Mouse (Mus musculus) monocyte, adult 59 days (primary cell): ENCODE results near the gene Mslnl. TPM values are rescaled to one million over a fixed set of nuclear protein-coding genes. Genes with fewer than 3 reads are reported as not detected.

Source experiments
- total RNA-seq, 2 experiments: library from RNA; stranded (reverse); gene quantifications; one replicate each; pipeline ENCODE4 v1.2.4; 2023

Mslnl gene
- not detected for total RNA-seq

DNA sequence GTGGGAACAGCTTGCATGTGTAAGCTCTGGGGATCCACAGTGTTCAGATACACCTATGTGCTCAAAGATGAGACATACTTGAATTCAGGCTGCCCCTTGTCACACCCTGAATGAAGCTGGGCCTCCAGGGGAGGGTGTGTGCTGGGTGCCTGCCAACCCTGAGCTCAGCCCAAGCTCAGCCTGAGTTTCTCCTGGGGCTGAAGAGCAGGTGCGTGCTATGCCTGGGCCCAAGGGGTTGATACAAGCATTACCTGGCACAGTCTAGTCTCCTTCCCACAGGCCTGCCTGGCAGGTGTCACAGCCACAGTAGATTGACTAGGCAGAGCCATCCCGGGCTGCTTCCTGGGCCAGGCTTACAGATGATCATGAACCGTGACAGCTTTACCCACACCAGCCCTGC is at the start of gene Mslnl:
Mslnl (plus strand) TSS at position 298 of the 400 bp plus-strand sequence.

DNA sequence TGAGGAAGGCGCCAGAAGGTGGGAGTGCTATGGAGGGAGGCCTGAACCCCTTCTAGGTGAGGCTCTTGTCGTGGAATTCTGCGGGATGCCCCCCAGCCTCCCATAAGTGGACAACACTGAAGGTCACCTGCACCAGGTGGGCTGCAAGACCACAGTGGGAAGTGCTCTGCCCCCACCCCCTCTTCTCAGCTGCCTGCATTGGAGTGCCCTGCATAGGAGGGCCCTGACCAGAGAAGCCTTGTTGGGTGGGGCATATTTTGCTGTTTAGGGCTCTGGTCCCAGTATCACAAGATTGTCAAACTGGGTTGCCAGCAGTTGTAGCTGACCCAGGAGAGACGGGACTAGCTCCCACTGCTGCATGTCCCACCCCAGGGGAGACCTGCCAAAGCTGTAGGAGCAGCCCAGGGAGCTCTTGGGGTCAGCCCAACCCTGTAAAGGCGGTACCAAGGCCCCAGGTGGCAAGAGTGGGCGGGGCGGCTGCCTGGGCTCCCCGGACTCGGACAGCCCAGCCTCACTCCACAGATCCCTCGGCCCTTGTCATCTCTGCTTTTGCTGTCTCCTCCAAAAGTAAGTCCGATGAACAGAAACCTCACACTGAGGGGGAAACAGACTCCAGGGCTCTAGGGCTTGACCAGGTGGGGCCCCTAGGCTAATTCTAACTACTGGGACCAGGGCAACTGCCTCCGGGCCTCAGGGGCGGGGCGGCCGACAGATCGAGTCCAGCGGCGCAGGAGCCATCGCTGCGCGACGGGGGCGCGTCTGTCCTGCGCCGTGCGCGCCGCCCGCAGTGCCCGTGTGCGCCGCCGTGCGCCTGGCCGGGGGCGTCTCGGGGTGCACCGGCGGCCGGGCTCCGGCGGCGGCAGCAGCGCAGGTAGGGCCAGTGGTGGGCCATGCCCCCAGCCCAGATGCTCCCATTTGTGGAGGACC is 18.9 kb upstream of the Mslnl start, which contains the start of gene Gng13:
Gng13 (plus strand) TSS at position 461 of the 927 bp plus-strand sequence.

GRCm38 (mm10) chr17:25727265-25728008 is 8.4 kb upstream of the Mslnl start, which contains the start of the genes Chtf18 and Rpusd1:
Gene Chtf18 (minus strand): TSS chr17:25727419.
Gene Rpusd1 (plus strand): TSS chr17:25727670.

DNA sequence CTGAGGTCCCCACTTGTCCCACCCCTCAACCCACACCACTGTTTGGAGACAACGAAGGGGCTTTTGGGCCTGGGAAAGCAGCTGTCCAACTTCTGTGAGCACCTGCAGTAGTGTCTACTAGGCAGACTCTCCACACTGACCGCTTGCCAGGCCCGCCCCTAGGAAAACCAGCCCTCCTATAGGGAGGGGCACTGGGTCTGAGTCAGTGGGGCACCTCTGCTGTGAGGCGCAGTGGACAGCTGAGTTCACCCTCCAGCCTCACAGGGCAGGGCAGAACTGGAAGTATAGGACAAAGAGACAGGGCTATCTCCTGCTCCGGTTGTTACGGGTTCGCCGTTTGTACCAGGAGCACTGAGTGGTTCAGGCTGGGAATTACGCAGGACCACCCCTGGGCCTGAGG is 18.4 kb downstream of the Mslnl start, which contains the start of gene Msln:
Msln (minus strand) TSS at position 138 of the 400 bp plus-strand sequence.

GRCm38 (mm10) chr17:25773549-25774120 is 37.8 kb downstream of the Mslnl start, which contains the start of gene Narfl:
Gene Narfl (plus strand): TSS chr17:25773776.

DNA sequence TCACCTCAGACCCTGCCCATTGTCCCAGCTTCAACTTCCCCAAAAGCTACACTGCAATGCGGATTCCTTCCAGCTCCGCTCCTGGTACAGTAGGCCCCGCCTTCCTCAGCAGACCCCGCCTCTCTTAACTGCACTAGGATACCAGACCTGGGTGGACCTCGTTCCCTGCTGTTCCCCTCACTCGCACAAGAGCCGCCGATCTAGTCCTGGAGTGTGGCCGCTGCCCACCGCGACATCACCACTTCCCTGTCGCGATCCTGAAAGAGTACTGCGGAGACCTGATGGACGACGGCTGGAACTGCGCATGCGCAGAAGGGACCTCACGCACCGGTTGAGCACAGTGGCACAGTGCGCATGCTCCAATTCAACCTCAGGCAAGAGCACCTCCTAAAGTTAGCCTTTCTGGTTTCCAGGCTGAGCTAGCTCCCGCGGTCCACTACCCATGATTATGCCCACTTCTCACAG is 49.5 kb downstream of the Mslnl start, which contains the start of gene Haghl:
Haghl (minus strand) TSS at position 393 of the 465 bp plus-strand sequence.

GRCm38 (mm10) chr17:25786280-25786679 is 50.4 kb downstream of the Mslnl start, which contains the start of gene Ccdc78:
Gene Ccdc78 (plus strand): TSS chr17:25786580.

GRCm38 (mm10) chr17:25792615-25793014 is 56.8 kb downstream of the Mslnl start, which contains the start of gene Fam173a:
Gene Fam173a (minus strand): TSS chr17:25792901.

DNA sequence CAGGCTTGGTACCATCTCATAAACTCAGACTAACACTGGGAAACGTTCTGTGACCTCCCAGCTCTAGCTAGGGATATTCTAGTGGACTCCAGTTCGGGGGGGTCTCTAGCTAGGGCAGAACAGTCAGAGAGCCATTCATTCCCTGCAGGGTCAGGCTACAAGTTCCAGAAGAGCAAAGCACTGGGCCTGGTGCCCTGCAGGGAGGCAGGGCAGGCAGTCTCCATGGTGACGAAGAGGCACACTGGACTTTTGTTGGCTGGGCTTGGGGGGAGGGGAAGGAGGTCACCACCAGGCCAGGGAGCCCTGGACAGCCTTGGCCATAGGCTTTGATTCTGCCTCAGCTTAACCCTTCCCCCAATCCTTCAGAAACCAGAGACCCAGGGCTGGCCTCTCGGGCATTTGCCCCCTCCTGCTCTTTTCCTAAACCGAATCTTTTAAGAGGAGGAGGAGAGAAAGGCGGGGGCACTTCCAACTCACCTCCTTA is 59.8 kb downstream of the Mslnl start, which contains the start of gene AC134908.4:
AC134908.4 (minus strand) TSS at position 51 of the 484 bp plus-strand sequence.

GRCm38 (mm10) chr17:25796951-25797369 is 61.1 kb downstream of the Mslnl start, which contains the start of gene Metrn:
Gene Metrn (minus strand): TSS chr17:25797136.

Other genes with a start within 250 kb of the Mslnl start
- gene Sstr5, start 238.8 kb upstream of the Mslnl start, total RNA-seq = not detected
- under 1 TPM in 1 of 2 experiments, not detected in 1; 0.18 TPM for gene Sox8, start 165.4 kb upstream of the Mslnl start, total RNA-seq
- 10 to 100 TPM; 38.1 to 41.1 TPM for gene Lmf1, start 157.0 kb upstream of the Mslnl start, total RNA-seq
- gene Gng13, start 18.9 kb upstream of the Mslnl start, total RNA-seq = not detected
- gene Chtf18, start 8.6 kb upstream of the Mslnl start, total RNA-seq = 1 to 10 TPM; 2.6 to 3.9 TPM
- 1 to 10 TPM; 6.6 to 7.9 TPM for gene Rpusd1, start 8.4 kb upstream of the Mslnl start, total RNA-seq
- 1 to 10 TPM; 1.2 to 1.3 TPM for gene Msln, start 18.3 kb downstream of the Mslnl start, total RNA-seq
- gene Narfl, start 37.7 kb downstream of the Mslnl start, total RNA-seq = 10 to 100 TPM; 33.1 to 34.7 TPM
- 10 to 100 TPM; 21.6 to 21.7 TPM for gene Haghl, start 49.6 kb downstream of the Mslnl start, total RNA-seq
- not detected for gene Ccdc78, start 50.5 kb downstream of the Mslnl start, total RNA-seq
- gene Fam173a, start 56.9 kb downstream of the Mslnl start, total RNA-seq = 10 to 100 TPM; 33.5 to 35.6 TPM
- gene AC134908.4, start 59.6 kb downstream of the Mslnl start, total RNA-seq = not detected
- 1 to 10 TPM; 8.0 to 9.9 TPM for gene Metrn, start 61.1 kb downstream of the Mslnl start, total RNA-seq
- under 1 TPM in 1 of 2 experiments, not detected in 1; 0.24 TPM for gene Fbxl16, start 73.0 kb downstream of the Mslnl start, total RNA-seq
- 10 to 100 TPM; 13.5 to 14.9 TPM for gene Wdr24, start 87.6 kb downstream of the Mslnl start, total RNA-seq
- 10 to 100 TPM; 23.2 to 28.1 TPM for gene Jmjd8, start 92.8 kb downstream of the Mslnl start, total RNA-seq
- 10 to 100 TPM; 50.8 to 51.1 TPM for gene Stub1, start 97.4 kb downstream of the Mslnl start, total RNA-seq
- gene Rhbdl1, start 101.3 kb downstream of the Mslnl start, total RNA-seq = 1 to 10 TPM; 1.2 to 1.7 TPM
- 1 to 10 TPM in 1 of 2 experiments, under 1 TPM in 1; 0.89 to 4.0 TPM for gene Gm20683, start 105.7 kb downstream of the Mslnl start, total RNA-seq
- 10 to 100 TPM; 28.4 to 34.3 TPM for gene Rhot2, start 108.8 kb downstream of the Mslnl start, total RNA-seq
- 1 to 10 TPM; 6.0 to 6.2 TPM for gene Wdr90, start 125.5 kb downstream of the Mslnl start, total RNA-seq
- gene Mcrip2, start 132.7 kb downstream of the Mslnl start, total RNA-seq = 1 to 10 TPM; 4.8 to 5.5 TPM
- gene Mettl26, start 139.0 kb downstream of the Mslnl start, total RNA-seq = 10 to 100 TPM; 10.1 to 11.1 TPM
- 1 to 10 TPM; 3.2 to 3.3 TPM for gene Wfikkn1, start 144.8 kb downstream of the Mslnl start, total RNA-seq
- gene Rab40c, start 183.7 kb downstream of the Mslnl start, total RNA-seq = 10 to 100 TPM; 16.5 to 18.1 TPM
- 10 to 100 TPM; 46.9 to 60.5 TPM for gene Pigq, start 208.9 kb downstream of the Mslnl start, total RNA-seq
- gene Nhlrc4, start 208.9 kb downstream of the Mslnl start, total RNA-seq = not detected
- gene A930017K11Rik, start 216.5 kb downstream of the Mslnl start, total RNA-seq = not detected
- gene Capn15, start 249.8 kb downstream of the Mslnl start, total RNA-seq = 10 to 100 TPM; 31.1 to 32.2 TPM